Mouse (Mus musculus) liver (tissue): ENCODE measurements around the gene Nos2.
"Not testable (repeated sequence)": the region's sequence is repeated elsewhere in the genome, so short reads cannot be mapped to it uniquely, and the experiment has no call there.

Experiments
- DNase-seq: peaks from one replicate; pipeline ENCODE4 v3.0.0-alpha.2; 2020; ENCODE audit warnings: mixed read lengths

Nos2 gene

DNA sequence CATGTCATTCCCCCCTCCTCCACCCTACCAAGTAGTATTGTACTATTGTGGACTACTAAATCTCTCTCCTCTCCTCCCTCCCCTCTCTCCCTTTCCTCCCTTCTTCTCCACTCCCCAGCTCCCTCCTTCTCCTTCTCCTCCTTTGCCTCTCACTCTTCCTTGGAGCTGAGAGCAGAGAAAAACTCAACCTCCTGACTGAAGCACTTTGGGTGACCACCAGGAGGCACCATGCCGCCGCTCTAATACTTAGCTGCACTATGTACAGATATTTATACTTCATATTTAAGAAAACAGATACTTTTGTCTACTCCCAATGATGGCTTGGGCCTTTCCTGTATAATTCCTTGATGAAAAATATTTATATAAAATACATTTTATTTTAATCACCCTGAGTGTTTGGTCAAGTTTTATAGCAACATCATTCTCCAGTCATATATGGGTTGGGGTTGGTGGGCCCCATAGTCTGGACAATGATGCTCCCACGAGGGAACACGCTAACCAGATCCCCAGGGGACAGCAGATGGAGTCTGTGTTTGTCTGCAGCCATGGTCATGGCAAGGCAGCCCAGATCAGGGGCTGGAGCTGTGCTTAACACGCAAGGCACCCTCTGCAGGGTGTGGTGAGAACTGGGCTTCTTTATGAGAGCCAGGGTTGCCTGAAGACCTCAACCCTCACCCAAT is 39.4 kb downstream of the Nos2 start:
- DNase-seq, result peak; percentile 13

GRCm38 (mm10) chr11:78961221-78961620 is 40.6 kb downstream of the Nos2 start:
- no peak for DNase-seq

GRCm38 (mm10) chr11:78967371-78967770 is 46.8 kb downstream of the Nos2 start:
- DNase-seq, result peak; percentile 64

- no peak for DNase-seq
These were observed 47.5 kb downstream of the Nos2 start for GRCm38 (mm10) chr11:78968121-78968520.

DNA sequence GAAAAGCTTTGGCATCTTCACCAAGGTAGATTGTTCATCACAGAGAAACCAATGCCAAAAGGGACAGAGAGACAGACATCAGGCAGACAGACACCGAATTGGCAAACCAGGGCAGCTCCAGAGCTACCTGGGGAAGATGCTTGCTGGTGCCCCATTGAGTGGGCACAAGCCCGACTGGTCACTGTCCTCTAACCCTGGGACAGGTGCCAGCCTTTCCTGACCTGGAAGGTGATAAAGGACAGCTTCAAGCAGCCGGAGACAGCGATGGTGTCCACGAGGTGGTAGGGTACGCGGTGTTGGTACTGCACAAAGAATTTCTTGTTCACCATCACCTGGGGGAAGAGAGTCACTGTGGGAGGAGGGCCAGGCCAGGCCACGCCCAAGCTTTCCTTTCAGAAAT is 50.5 kb downstream of the Nos2 start:
- no peak for DNase-seq

- DNase-seq, result no peak
These were observed 51.2 kb downstream of the Nos2 start for GRCm38 (mm10) chr11:78971746-78972145.

DNA sequence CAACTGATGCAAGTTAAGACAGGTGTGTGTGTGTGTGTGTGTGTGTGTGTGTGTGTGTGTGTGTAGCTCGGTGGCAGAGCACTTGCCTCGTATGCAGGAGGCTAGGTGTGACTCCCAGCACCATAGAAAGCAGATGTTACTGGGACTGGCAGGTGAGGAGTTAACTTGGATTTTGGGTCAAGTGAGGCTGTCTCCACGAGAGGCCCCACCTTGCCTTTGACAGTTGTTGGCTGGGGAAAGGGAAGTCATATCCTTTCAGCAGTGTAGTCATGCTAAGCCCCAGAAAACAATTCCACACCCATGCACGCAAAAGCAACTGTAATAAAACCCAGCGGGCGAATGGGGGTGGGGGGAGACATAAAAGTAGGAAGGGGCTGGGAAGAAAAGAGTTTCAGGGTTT is 51.7 kb downstream of the Nos2 start:
- DNase-seq, result no peak

GRCm38 (mm10) chr11:78972811-78973351 is 52.3 kb downstream of the Nos2 start:
- no peak for DNase-seq

GRCm38 (mm10) chr11:78973381-78974150 is 53.0 kb downstream of the Nos2 start:
- DNase-seq, result no peak

GRCm38 (mm10) chr11:78976731-78977510 is 56.3 kb downstream of the Nos2 start:
- no peak for DNase-seq

GRCm38 (mm10) chr11:78978176-78979019 is 57.8 kb downstream of the Nos2 start:
- DNase-seq, result no peak

DNA sequence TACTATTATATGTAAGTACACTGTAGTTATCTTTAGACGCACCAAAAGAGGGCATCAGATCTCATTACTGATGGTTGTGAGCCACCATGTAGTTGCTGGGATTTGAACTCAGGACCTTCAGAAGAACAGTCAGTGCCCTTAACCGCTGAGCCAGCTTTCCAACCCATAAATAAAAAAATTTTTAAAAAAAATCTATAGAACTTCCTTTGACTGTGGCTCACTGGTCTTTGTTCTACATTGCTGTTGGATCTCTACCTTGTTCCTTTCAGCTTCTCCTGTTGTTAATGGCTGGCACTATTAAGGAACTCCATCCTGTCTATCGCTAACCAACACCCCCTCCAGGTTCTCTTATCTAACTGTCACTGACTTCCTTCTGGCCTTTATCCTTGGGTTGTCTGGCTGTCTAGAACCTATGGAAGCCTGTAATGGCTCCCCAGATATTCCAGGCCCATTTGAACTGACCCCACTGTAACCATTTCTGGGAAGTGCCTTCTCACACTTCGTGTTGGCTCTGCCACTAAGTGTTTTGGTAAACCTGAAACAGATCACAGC is 59.6 kb downstream of the Nos2 start:
- no peak for DNase-seq

GRCm38 (mm10) chr11:78982042-78982441 is 61.5 kb downstream of the Nos2 start:
- DNase-seq, result peak; percentile 64

DNA sequence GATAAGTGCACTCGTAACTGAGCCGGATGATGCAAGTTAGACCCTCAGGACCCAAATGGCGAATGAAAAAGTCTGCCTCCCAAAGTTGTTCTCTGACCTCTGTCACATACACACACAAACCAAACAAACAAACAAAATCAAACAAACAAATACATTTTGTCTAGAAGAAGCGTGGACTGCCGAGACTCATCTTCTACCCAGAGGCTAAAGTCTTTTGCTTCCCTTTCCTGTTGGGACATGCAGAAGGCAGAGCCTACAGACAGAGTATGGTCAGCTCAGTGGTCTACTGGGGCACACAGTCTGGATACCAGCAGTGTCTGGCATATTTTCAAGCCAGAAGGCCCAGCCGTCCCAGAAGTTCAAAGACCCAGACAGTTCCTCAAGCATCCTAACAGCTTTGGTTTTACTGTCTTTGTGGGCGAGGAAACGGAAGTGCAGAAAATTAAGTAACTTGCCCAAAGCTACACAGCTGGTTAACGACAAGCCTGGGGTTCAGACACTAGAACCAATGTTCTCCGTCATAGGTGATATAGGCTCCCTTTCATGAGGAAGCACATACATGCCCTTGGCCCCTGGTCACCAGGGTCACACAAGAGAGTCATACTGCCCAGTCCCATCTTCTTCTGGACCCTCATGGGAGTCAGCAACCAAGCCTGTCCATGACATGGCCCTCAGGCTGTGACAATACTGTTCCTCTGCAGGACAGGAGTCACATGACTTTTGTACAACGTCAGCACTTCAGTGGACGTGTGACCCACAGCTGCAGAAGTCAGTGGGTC is 62.1 kb downstream of the Nos2 start:
- no peak for DNase-seq

DNA sequence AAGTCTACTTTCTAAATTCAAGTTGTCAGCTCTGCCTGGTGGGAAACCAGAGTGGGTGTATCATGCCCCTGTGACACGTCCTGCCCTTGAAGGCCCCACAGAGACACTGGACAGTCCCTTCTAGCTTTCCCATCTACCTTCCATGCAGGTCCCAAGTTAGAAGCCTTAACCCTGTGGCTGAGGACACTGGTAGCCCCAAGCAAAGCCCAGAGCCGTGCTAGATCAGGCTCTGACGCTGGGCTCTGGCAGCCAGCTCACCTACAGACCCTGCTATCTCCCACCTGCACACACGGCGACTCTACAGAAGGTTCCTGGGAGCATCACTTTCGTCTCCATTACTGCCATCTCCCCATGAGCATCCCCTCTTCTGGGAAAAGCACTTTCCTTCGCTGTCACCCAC is 63.0 kb downstream of the Nos2 start:
- no peak for DNase-seq

DNA sequence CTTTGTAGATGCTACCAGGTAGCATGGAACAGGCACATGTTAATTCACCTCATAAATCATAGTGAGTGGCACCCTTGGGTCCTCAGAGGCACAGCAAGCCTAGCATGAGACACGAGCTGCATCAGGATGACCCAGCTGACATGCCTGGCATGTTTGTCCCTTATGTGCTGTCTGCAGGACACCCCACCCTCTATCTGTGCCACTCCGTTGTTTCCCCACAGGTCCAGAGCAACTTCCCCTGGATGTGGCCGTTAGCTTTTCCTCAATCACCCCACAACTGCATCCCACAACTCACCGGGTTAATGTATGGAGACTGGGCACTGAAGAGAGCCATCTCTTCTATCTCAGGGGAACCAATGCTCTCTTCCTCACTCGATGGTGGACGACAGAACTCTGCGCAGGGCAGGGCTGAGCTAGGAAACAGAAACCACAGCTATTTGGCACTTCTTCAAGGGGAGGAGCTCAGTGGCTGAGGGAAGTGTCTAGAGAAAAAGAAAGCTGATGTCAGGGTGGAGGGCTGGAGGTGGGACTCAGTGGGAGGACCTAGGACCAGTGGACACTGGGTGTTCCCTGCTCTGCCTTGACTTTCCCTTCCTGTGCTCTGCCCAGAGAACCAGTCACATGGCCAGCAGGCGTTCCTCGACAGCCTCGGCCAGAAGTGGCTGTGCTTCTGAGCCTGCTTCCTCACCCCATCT is 64.0 kb downstream of the Nos2 start, which contains the start of gene Lgals9:
Gene Lgals9, minus strand, starts transcription at position 464 of the 695 bp plus-strand sequence.
- peak; percentile 60 for DNase-seq

- DNase-seq, result no peak
These were observed 64.9 kb downstream of the Nos2 start for GRCm38 (mm10) chr11:78985505-78985904.

GRCm38 (mm10) chr11:78986311-78987002 is 65.9 kb downstream of the Nos2 start:
- no peak for DNase-seq

- DNase-seq, result not testable (repeated sequence)
These were observed 68.6 kb downstream of the Nos2 start for GRCm38 (mm10) chr11:78989206-78989605.

DNA sequence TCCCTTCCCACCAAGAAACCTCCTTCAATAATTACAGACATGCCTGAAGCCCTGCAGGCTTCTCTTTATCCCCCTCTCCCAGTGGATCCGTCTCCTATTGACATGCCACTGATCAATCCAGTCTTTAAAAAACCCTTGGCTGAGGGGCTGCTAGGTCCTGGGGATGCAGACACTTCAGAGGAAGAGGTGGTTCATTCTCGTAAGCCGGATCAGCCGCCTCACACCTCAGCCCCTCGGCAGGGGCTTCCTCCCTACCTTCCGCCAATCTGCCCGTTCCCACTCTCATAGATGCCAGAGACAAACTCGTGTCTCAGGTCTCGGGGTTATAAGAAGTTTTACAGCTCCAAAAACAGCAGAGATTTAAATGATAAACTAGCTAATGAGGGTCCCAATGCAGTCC is 69.5 kb downstream of the Nos2 start:
- no peak for DNase-seq
